Mouse (Mus musculus): ENCODE measurements around the gene Cracr2a.

Gene Cracr2a

GRCm38 (mm10) chr6:127565951-127566732 is 5.0 kb downstream of the Cracr2a start:
- peak in 1 of 2 experiments; percentile 25 for DNase-seq (ENCODE audit: low spot score in 2 of 2)

- no peak for DNase-seq (ENCODE audit: low spot score in 2 of 2)
These were observed 10.9 kb downstream of the Cracr2a start for GRCm38 (mm10) chr6:127571849-127572550.

- DNase-seq (ENCODE audit: low spot score in 2 of 2) = no peak
These were observed 12.8 kb downstream of the Cracr2a start for GRCm38 (mm10) chr6:127573779-127574463.

DNA sequence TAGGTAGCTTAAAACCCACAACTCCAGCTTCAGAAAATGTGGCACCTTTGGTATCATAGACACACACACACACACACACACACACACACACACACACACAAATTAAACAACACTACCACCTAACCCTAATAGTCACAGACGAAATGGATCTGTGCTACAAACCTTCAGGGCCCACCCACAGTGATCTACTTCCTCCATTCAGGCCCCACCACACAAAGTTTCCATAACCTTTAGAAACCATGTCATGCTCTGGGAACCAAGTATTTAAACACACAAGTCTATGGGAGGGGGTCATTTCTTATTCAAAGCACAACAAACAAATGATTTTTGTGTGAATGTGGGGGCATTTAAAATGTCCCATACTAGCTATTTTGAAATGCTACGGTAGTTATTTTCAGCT is 14.1 kb downstream of the Cracr2a start:
- DNase-seq (ENCODE audit: low spot score in 2 of 2) = no peak

- DNase-seq (ENCODE audit: low spot score in 2 of 2) = peak in 1 of 2 experiments; percentile 19
These were observed 16.6 kb downstream of the Cracr2a start for GRCm38 (mm10) chr6:127577688-127578087.

GRCm38 (mm10) chr6:127578316-127578715 is 17.2 kb downstream of the Cracr2a start:
- DNase-seq (ENCODE audit: low spot score in 2 of 2) = no peak

DNA sequence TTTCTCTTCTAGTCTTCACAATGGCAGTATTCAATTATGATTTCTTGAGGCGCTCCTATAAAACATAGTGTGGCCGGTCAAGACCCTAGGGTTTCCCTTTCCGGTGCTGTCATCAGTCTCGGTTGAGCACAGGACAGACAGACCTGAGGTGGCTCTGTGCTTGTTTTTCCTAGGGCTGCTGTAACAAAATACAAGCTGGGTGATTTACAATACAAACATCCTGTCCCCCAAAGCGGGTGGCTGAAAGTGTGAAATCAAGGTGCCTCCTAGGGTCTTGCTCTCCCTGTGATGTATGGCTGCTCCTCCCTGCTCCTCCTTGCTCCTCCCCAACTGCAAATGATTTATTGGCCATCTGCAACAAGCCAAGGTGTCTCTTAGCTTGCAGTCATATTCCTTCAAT is 17.7 kb downstream of the Cracr2a start:
- DNase-seq (ENCODE audit: low spot score in 2 of 2) = no peak

DNA sequence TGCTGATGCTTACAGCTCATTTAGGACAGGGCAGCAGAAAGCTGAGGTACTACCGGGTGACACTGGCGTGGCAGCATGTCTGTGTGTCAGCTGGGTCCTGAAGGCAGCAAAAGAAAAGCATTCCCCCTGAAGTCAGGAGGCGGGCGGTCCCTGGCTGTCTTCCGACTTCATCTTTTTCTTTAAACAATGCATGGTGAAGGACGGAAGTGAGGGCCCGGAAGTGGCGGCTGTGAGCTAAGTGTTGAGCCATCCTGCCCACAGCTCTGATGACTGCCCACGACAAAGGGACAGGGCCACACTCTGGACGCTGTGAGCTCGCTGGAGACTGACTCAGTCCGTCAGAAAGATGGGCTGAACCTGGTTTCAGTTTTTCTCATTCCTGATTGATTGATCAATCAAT is 20.8 kb downstream of the Cracr2a start:
- DNase-seq (ENCODE audit: low spot score in 2 of 2) = peak; percentile 34 to 73

GRCm38 (mm10) chr6:127582391-127583176 is 21.4 kb downstream of the Cracr2a start:
- DNase-seq (ENCODE audit: low spot score in 2 of 2) = peak; percentile 83 to 95

GRCm38 (mm10) chr6:127591467-127591866 is 30.3 kb downstream of the Cracr2a start:
- no peak for DNase-seq (ENCODE audit: low spot score in 2 of 2)

DNA sequence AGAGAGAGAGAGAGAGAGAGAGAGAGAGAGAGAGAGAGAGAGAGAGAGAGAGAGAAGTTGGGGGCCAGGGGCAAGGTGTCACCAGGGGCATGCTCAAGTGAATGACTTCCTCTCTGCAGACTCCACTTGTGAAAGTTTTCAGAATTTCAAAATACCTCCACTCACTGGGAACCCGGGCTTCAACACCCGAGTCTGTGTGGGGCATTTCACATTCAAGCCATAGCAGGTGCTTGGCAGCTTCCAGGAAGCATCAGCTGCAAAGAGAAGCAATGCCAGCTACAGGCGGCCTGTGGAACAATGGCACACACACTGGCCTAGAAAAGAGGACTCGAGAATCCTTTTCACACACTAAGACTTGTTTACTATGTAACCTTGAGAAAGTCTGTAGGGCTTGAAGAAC is 32.3 kb downstream of the Cracr2a start:
- no peak for DNase-seq (ENCODE audit: low spot score in 2 of 2)

- no peak for DNase-seq (ENCODE audit: low spot score in 2 of 2)
These were observed 38.1 kb downstream of the Cracr2a start for GRCm38 (mm10) chr6:127599280-127599679.

DNA sequence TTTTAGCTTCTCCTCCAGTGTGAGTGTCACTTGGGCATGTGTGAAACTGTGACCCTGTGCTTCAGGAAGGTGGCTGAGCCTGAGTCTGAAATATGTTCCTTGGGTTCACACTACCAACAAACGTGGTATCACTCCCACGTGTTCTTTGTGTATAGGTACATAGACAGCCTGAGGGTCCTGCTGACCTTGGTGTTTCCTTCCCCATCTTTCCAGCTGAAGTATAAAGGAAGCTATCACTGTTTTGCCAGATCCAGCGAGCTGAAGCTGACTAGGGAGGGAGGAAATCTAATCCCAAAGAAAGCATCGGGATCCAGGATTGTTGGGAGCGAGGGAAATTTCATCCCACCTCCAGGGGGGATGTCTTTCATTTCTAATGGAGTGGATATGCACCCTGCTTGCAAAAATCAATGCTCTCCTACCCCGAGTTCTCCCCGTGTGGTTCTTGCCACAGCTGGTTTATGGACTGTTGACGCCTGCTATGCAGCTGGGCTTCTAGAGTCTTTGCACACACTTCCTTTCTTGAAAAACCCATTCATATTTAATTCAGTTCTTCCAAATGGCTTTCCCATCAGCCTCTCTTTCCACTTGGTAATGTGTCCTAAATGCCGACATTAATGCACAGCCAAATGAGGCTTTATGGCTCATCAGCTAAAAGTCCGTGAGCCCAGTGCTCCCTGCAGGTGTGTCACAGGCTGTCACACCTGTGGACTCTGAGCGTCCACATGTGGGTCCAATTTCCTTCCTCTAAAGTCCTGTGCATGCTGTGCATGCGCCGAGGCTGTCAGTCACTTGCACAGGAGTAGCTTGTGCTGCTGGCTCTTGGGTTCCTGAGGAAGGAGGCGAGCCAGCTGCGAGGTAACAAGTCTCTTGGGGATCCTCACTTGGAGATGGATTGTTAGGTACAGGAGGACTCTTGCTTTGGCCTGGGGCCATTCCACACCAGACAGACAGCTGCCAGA is 44.2 kb downstream of the Cracr2a start:
- DNase-seq (ENCODE audit: low spot score in 2 of 2) = no peak

GRCm38 (mm10) chr6:127609673-127610072 is 48.5 kb downstream of the Cracr2a start:
- DNase-seq (ENCODE audit: low spot score in 2 of 2) = no peak

GRCm38 (mm10) chr6:127611216-127611615 is 50.1 kb downstream of the Cracr2a start:
- no peak for DNase-seq (ENCODE audit: low spot score in 2 of 2)

- peak; percentile 54 to 74 for DNase-seq (ENCODE audit: low spot score in 2 of 2)
These were observed 53.2 kb downstream of the Cracr2a start for GRCm38 (mm10) chr6:127614083-127614984.

DNA sequence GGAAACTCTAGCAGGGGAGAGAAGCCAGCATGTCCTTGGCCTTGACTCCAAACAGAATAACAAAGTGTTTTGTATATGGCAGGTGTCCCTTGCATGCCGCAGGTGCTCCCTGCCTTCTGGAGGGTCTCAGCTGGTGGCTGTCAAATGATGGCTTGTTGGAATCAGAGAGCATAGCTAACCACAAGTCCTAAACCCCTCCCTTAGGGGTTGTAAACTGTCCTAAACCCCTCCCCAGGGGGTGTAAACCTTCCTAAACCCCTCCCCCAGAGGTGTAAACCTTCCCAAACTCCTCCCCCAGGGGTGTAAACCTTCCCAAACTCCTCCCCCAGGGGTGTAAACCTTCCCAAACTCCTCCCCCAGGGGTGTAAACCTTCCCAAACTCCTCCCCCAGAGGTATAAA is 55.5 kb downstream of the Cracr2a start:
- DNase-seq (ENCODE audit: low spot score in 2 of 2) = no peak

GRCm38 (mm10) chr6:127617258-127618025 is 56.3 kb downstream of the Cracr2a start:
- DNase-seq (ENCODE audit: low spot score in 2 of 2) = no peak

GRCm38 (mm10) chr6:127618686-127619085 is 57.5 kb downstream of the Cracr2a start:
- DNase-seq (ENCODE audit: low spot score in 2 of 2) = no peak
